Mouse (Mus musculus): Measurements from ENCODE around the gene Gm38394.

The Gm38394 gene

GRCm38 (mm10) chr1:133664203-133664970 is 3.3 kb upstream of the Gm38394 start:
- in situ Hi-C loops (cut with MseI, MboI), result loop anchor here in 1 of 2 experiments (5.0 kb wide), 1 partner anchor 38 kb away; no protein-coding TSS in a partner anchor

- in situ Hi-C loops (cut with MseI, MboI), result loop anchor here in 1 of 2 experiments (5.0 kb wide), 1 partner anchor 39 kb away; no protein-coding TSS in a partner anchor
Measured at GRCm38 (mm10) chr1:133663427-133663826, 2.3 kb upstream of the Gm38394 start.

GRCm38 (mm10) chr1:133662941-133663340 is 1.8 kb upstream of the Gm38394 start:
- in situ Hi-C loops (cut with MseI, MboI), result loop anchor here in 1 of 2 experiments (5.0 kb wide), 1 partner anchor 39 kb away; no protein-coding TSS in a partner anchor

GRCm38 (mm10) chr1:133660466-133661202 is 484 bp downstream of the Gm38394 start, which contains the start of gene Zbed6:
Gene Zbed6 (minus strand): TSS chr1:133660885.
- in situ Hi-C loops (cut with MseI, MboI), result loop anchor here in 1 of 2 experiments (5.0 kb wide), 1 partner anchor 42 kb away; no protein-coding TSS in a partner anchor

- in situ Hi-C loops (cut with MseI, MboI), result no loop called here
Measured at GRCm38 (mm10) chr1:133658878-133659277, 2.2 kb downstream of the Gm38394 start.

GRCm38 (mm10) chr1:133656811-133657210 is 4.3 kb downstream of the Gm38394 start:
- in situ Hi-C loops (cut with MseI, MboI), result no loop called here

- in situ Hi-C loops (cut with MseI, MboI), result no loop called here
Measured at GRCm38 (mm10) chr1:133653033-133653432, 8.1 kb downstream of the Gm38394 start.

GRCm38 (mm10) chr1:133650288-133651055 is 10.6 kb downstream of the Gm38394 start:
- in situ Hi-C loops (cut with MseI, MboI), result no loop called here

GRCm38 (mm10) chr1:133645652-133646051 is 15.5 kb downstream of the Gm38394 start:
- in situ Hi-C loops (cut with MseI, MboI), result no loop called here

GRCm38 (mm10) chr1:133641163-133641562 is 20.0 kb downstream of the Gm38394 start:
- in situ Hi-C loops (cut with MseI, MboI), result no loop called here

GRCm38 (mm10) chr1:133638517-133638916 is 22.6 kb downstream of the Gm38394 start:
- in situ Hi-C loops (cut with MseI, MboI), result no loop called here

- in situ Hi-C loops (cut with MseI, MboI), result no loop called here
Measured at GRCm38 (mm10) chr1:133632168-133632567, 28.9 kb downstream of the Gm38394 start.

- in situ Hi-C loops (cut with MseI, MboI), result no loop called here
Measured at GRCm38 (mm10) chr1:133625052-133625451, 36.1 kb downstream of the Gm38394 start.

GRCm38 (mm10) chr1:133618311-133618710 is 42.8 kb downstream of the Gm38394 start:
- in situ Hi-C loops (cut with MseI, MboI), result no loop called here

GRCm38 (mm10) chr1:133617908-133618307 is 43.2 kb downstream of the Gm38394 start:
- in situ Hi-C loops (cut with MseI, MboI), result no loop called here

GRCm38 (mm10) chr1:133613817-133614216 is 47.3 kb downstream of the Gm38394 start:
- in situ Hi-C loops (cut with MseI, MboI), result loop anchor here in 1 of 2 experiments (5.0 kb wide), 1 partner anchor 232 kb away; no protein-coding TSS in a partner anchor

- in situ Hi-C loops (cut with MseI, MboI), result loop anchor here in 1 of 2 experiments (5.0 kb wide), 1 partner anchor 229 kb away; no protein-coding TSS in a partner anchor
Measured at GRCm38 (mm10) chr1:133611436-133611835, 49.7 kb downstream of the Gm38394 start.

GRCm38 (mm10) chr1:133610601-133611000 is 50.5 kb downstream of the Gm38394 start:
- in situ Hi-C loops (cut with MseI, MboI), result loop anchor here in 1 of 2 experiments (5.0 kb wide), 1 partner anchor 228 kb away; no protein-coding TSS in a partner anchor

- in situ Hi-C loops (cut with MseI, MboI), result loop anchor here (5.0 kb wide), 2 partner anchors 223 to 228 kb away; no protein-coding TSS in a partner anchor
Measured at GRCm38 (mm10) chr1:133609771-133610502, 51.2 kb downstream of the Gm38394 start, which contains the start of gene Snrpe. Gene Snrpe (minus strand): TSS chr1:133610291.

- in situ Hi-C loops (cut with MseI, MboI), result no loop called here
Measured at GRCm38 (mm10) chr1:133603174-133603573, 57.9 kb downstream of the Gm38394 start.

Data from mouse trophoblast stem cell (cell line).